Mouse (Mus musculus) neural tube, embryonic 11.5 days (tissue): Measurements from ENCODE around the gene Fez2. TPM values are rescaled to one million over a fixed set of nuclear protein-coding genes. Genes with fewer than 3 reads are reported as not detected.

Experiments
- ATAC-seq: fragments of 200-750 bp; cut with Nextera tagmentation; 2 replicates; pipeline ENCODE4 v1.8.0; 2017; ENCODE audit warnings: moderate number of reproducible peaks, mild to moderate bottlenecking, moderate TSS enrichment, moderate library complexity; ENCODE audit not compliant: insufficient read depth, low FRiP score, low TSS enrichment
- DNase-seq: peaks from one replicate; pipeline ENCODE4 v3.0.0-alpha.2; 2015; ENCODE audit warnings: low spot score
- H3K27ac ChIP-seq: fragments of 300-500 bp; sonication (generic); 2 replicates; pipeline ENCODE4 v1.5.1; 2014; ENCODE audit warnings: low read depth, mild to moderate bottlenecking, low read length
- H3K27me3 ChIP-seq: fragments of 300-500 bp; sonication (generic); 2 replicates; pipeline ENCODE4 v1.6.1; 2014; ENCODE audit warnings: mild to moderate bottlenecking, low read length, mixed read lengths; ENCODE audit not compliant: control insufficient read depth, insufficient read depth
- H3K36me3 ChIP-seq: fragments of 300-500 bp; sonication (generic); 2 replicates; pipeline ENCODE4 v1.6.1; 2014; ENCODE audit warnings: mild to moderate bottlenecking, low read length, moderate library complexity, mixed read lengths; ENCODE audit not compliant: control insufficient read depth, insufficient read depth
- H3K4me1 ChIP-seq: fragments of 300-500 bp; sonication (generic); 2 replicates; pipeline ENCODE4 v1.6.1; 2014; ENCODE audit warnings: low read length, mixed read lengths; ENCODE audit not compliant: control insufficient read depth, insufficient read depth
- H3K4me2 ChIP-seq: fragments of 300-500 bp; sonication (generic); 2 replicates; pipeline ENCODE4 v1.6.1; 2014; ENCODE audit warnings: low read depth, mild to moderate bottlenecking, moderate library complexity
- H3K4me3 ChIP-seq: fragments of 300-500 bp; sonication (generic); 2 replicates; pipeline ENCODE4 v1.5.1; 2014; ENCODE audit warnings: low read depth, low read length
- H3K9ac ChIP-seq: fragments of 300-500 bp; sonication (generic); 2 replicates; pipeline ENCODE4 v1.6.1; 2014; ENCODE audit warnings: mild to moderate bottlenecking, low read length
- H3K9me3 ChIP-seq: fragments of 300-500 bp; sonication (generic); 2 replicates; pipeline ENCODE4 v1.6.1; 2016; ENCODE audit warnings: low read length; ENCODE audit not compliant: control insufficient read depth
- WGBS: fragments of 180-500 bp; shearing (Covaris S2); extraction: QIAGEN DNeasy Blood & Tissue Kit; methylation state at CpG from one replicate; pipeline ENCODE4 v1.1.7; 2014; 5-methylcytosine and 5-hydroxymethylcytosine counted together
- polyA plus RNA-seq: library from polyadenylated mRNA; unstranded; fragments of >200 nt; fragmentation: Nextera tagmentation; extraction: Ambion mirVana; gene quantifications from 2 replicates; pipeline ENCODE4 v1.2.1, GENCODE M21; 2014

Fez2 gene
- polyA plus RNA-seq, 1 experiment from 2014 or later = 57.0 TPM

GRCm38 (mm10) chr17:78373174-78373573 is 44.8 kb downstream of the Fez2 start:
- H3K36me3 ChIP-seq = peaks cover 3% of the 10 kb centered on the region; the same call in 1 of the 2 replicates

GRCm38 (mm10) chr17:78370445-78370844 is 47.5 kb downstream of the Fez2 start:
- no peak for DNase-seq
- H3K36me3 ChIP-seq = peaks cover 3% of the 10 kb centered on the region; the same call in 1 of the 2 replicates
- H3K9me3 ChIP-seq = no peaks in the 10 kb centered on the region
- 82% methylated on average over 1 of the region's 1 CpGs for WGBS
- no peak overlapping the region for H3K4me2 ChIP-seq
- no peak overlapping the region for H3K27ac ChIP-seq
- no peak overlapping the region for H3K9ac ChIP-seq
- no peak overlapping the region for H3K4me3 ChIP-seq
- H3K4me1 ChIP-seq = no peaks in the 10 kb centered on the region
- no peaks in the 10 kb centered on the region for H3K27me3 ChIP-seq
- ATAC-seq = no peak

More at GRCm38 (mm10) chr17:78373174-78373573, 44.8 kb downstream of the Fez2 start:
- WGBS = 88% methylated on average over 6 of the region's 6 CpGs
- Histone ChIP-seq H3K4me1 (no peaks in the 10 kb centered on the region), H3K27ac (no peak overlapping the region), H3K27me3 (no peaks in the 10 kb centered on the region), H3K9ac (no peak overlapping the region), H3K9me3 (no peaks in the 10 kb centered on the region), H3K4me3 (no peak overlapping the region), H3K4me2 (no peak overlapping the region)
- DNase-seq (no peak), ATAC-seq (no peak)

- H3K27me3 ChIP-seq = no peaks in the 10 kb centered on the region
- H3K9me3 ChIP-seq = no peaks in the 10 kb centered on the region
- H3K9ac ChIP-seq = no peak overlapping the region
- no peak overlapping the region for H3K27ac ChIP-seq
- 85% methylated on average over 8 of the region's 8 CpGs for WGBS
- H3K4me2 ChIP-seq = no peak overlapping the region
- no peaks in the 10 kb centered on the region for H3K36me3 ChIP-seq
- no peaks in the 10 kb centered on the region for H3K4me1 ChIP-seq
- DNase-seq (no peak), ATAC-seq (no peak)
- H3K4me3 ChIP-seq = no peak overlapping the region
These were observed 49.5 kb downstream of the Fez2 start for GRCm38 (mm10) chr17:78368481-78368880.

GRCm38 (mm10) chr17:78366070-78366469 is 51.9 kb downstream of the Fez2 start:
- H3K4me1 ChIP-seq = no peaks in the 10 kb centered on the region
- H3K4me2 ChIP-seq = no peak overlapping the region
- H3K27ac ChIP-seq = no peak overlapping the region
- H3K36me3 ChIP-seq = no peaks in the 10 kb centered on the region
- H3K9ac ChIP-seq = no peak overlapping the region
- WGBS = 83% methylated on average over 7 of the region's 7 CpGs
- DNase-seq (no peak), ATAC-seq (no peak)
- H3K27me3 ChIP-seq = no peaks in the 10 kb centered on the region
- no peaks in the 10 kb centered on the region for H3K9me3 ChIP-seq
- H3K4me3 ChIP-seq = no peak overlapping the region

- Histone ChIP-seq H3K4me1 (no peaks in the 10 kb centered on the region), H3K4me2 (no peak overlapping the region), H3K36me3 (no peaks in the 10 kb centered on the region), H3K9ac (no peak overlapping the region), H3K27me3 (no peaks in the 10 kb centered on the region), H3K9me3 (no peaks in the 10 kb centered on the region), H3K4me3 (no peak overlapping the region), H3K27ac (no peak overlapping the region)
- WGBS = 91% methylated on average over 23 of the region's 23 CpGs
- ATAC-seq = no peak
- no peak for DNase-seq
These were observed 53.2 kb downstream of the Fez2 start for GRCm38 (mm10) chr17:78364555-78365302.

GRCm38 (mm10) chr17:78361939-78362728 is 55.8 kb downstream of the Fez2 start:
- ATAC-seq (no peak), DNase-seq (no peak)
- Histone ChIP-seq H3K9me3 (no peaks in the 10 kb centered on the region), H3K27ac (no peak overlapping the region), H3K4me1 (no peaks in the 10 kb centered on the region), H3K36me3 (no peaks in the 10 kb centered on the region; the same call in 1 of the 2 replicates), H3K4me3 (no peak overlapping the region), H3K9ac (no peak overlapping the region), H3K4me2 (no peak overlapping the region), H3K27me3 (no peaks in the 10 kb centered on the region)
- WGBS = 88% methylated on average over 13 of the region's 13 CpGs

GRCm38 (mm10) chr17:78358251-78358726 is 59.7 kb downstream of the Fez2 start:
- ATAC-seq (no peak), DNase-seq (no peak)
- Histone ChIP-seq H3K9ac (no peak overlapping the region), H3K4me3 (no peak overlapping the region), H3K27ac (no peak overlapping the region), H3K4me1 (no peaks in the 10 kb centered on the region), H3K27me3 (no peaks in the 10 kb centered on the region), H3K9me3 (no peaks in the 10 kb centered on the region), H3K36me3 (no peaks in the 10 kb centered on the region; the same call in 1 of the 2 replicates), H3K4me2 (no peak overlapping the region)
- WGBS = 80% methylated on average over 7 of the region's 7 CpGs

GRCm38 (mm10) chr17:78357753-78358152 is 60.2 kb downstream of the Fez2 start:
- H3K36me3 ChIP-seq = no peaks in the 10 kb centered on the region; the same call in 1 of the 2 replicates
- H3K4me2 ChIP-seq = no peak overlapping the region
- WGBS = 78% methylated on average over 4 of the region's 4 CpGs
- H3K4me1 ChIP-seq = no peaks in the 10 kb centered on the region
- H3K27ac ChIP-seq = no peak overlapping the region
- H3K9ac ChIP-seq = no peak overlapping the region
- no peak overlapping the region for H3K4me3 ChIP-seq
- H3K9me3 ChIP-seq = no peaks in the 10 kb centered on the region
- ATAC-seq (no peak), DNase-seq (no peak)
- no peaks in the 10 kb centered on the region for H3K27me3 ChIP-seq
